Mouse (Mus musculus): ENCODE data around the gene Sv2c. TPM values are rescaled to one million over a fixed set of nuclear protein-coding genes. Genes with fewer than 3 reads are reported as not detected.
A peak's percentile ranks its signal among the peaks of the same experiment; 100 is the strongest.
"Not testable (repeated sequence)": the region's sequence is repeated elsewhere in the genome, so short reads cannot be mapped to it uniquely, and the experiment has no call there.

Sv2c gene
- total RNA-seq, 2 experiments from 2014 or later = 13.0 to 14.2 TPM

GRCm38 (mm10) chr13:95974106-95974505, 158.3 kb downstream of the Sv2c start:
- DNase-seq (ENCODE audit: extremely low spot score in 1 of 2, low spot score in 1 of 2) = no peak

- DNase-seq (ENCODE audit: extremely low spot score in 1 of 2, low spot score in 1 of 2) = peak; percentile 45 to 69
Observed at GRCm38 (mm10) chr13:95973368-95973958, 158.9 kb downstream of the Sv2c start.

DNA sequence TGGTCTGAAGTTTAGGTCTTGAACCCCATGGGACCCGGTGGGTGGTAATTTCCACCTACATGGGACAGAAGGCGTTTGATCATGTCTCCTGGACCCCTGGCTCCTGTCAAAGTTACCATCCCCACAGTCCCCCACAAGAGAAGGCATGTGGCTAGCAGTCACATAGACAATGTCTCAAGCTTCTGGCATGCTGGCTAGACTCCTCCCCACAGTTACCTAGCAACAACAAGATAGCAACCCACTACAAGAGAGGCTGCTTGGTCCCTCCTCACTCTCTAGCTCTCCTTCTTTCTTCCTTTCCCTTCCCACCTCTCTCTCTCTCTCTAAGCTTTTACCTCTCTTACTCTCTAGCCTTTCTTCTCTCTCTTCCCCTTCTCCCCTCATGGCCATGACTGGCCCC, 164.3 kb downstream of the Sv2c start:
- not testable (repeated sequence) for DNase-seq (ENCODE audit: extremely low spot score in 1 of 2, low spot score in 1 of 2)

- DNase-seq (ENCODE audit: extremely low spot score in 1 of 2, low spot score in 1 of 2) = no peak
Observed at GRCm38 (mm10) chr13:95966791-95967190, 165.6 kb downstream of the Sv2c start.

DNA sequence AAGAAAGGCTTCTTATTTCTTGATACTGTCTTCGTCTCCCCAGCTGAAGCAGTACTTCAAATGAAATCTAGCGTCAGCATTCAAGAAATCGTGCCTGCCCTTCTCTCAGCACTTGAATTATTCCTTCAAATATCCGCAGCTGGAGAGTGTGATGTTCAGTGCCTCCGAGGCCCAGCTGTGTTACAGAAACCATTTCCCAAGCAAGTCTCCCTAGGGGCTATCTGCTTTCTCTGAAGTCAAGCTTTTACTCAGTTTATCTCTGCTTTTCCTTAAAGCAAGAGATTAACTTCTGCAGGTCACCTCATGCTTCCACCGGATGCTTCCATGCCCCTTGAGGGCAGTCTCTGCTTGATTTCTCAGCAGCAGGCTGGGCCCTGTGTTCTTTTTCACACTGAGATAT, 166.8 kb downstream of the Sv2c start:
- DNase-seq (ENCODE audit: extremely low spot score in 1 of 2, low spot score in 1 of 2) = no peak

- DNase-seq (ENCODE audit: extremely low spot score in 1 of 2, low spot score in 1 of 2) = no peak
Observed at GRCm38 (mm10) chr13:95965162-95965561, 167.2 kb downstream of the Sv2c start.

GRCm38 (mm10) chr13:95964226-95964625, 168.2 kb downstream of the Sv2c start:
- no peak for DNase-seq (ENCODE audit: extremely low spot score in 1 of 2, low spot score in 1 of 2)

- no peak for DNase-seq (ENCODE audit: extremely low spot score in 1 of 2, low spot score in 1 of 2)
Observed at GRCm38 (mm10) chr13:95963671-95964070, 168.7 kb downstream of the Sv2c start.

DNA sequence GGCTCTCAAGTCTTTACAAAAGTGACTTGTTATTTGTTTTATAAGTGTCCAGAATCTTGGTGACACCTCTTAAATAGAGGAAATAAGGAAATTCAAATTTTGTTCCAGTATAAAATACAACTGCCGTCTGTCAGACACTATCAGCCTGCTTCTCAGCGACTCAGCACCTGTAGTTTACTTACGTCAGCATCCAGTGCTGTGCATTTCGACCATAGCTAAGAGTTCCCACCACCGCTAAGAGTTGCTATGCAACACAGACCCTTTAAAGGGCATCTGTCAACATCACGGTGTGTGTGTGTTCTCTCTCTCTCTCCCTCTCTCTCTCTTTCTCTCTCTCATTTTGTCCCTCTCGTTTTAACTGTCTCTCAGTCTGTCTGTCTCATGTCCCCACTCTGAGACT, 170.5 kb downstream of the Sv2c start:
- DNase-seq (ENCODE audit: extremely low spot score in 1 of 2, low spot score in 1 of 2) = no peak

- peak; percentile 31 to 33 for DNase-seq (ENCODE audit: extremely low spot score in 1 of 2, low spot score in 1 of 2)
Observed at GRCm38 (mm10) chr13:95961191-95961791, 171.1 kb downstream of the Sv2c start.

DNA sequence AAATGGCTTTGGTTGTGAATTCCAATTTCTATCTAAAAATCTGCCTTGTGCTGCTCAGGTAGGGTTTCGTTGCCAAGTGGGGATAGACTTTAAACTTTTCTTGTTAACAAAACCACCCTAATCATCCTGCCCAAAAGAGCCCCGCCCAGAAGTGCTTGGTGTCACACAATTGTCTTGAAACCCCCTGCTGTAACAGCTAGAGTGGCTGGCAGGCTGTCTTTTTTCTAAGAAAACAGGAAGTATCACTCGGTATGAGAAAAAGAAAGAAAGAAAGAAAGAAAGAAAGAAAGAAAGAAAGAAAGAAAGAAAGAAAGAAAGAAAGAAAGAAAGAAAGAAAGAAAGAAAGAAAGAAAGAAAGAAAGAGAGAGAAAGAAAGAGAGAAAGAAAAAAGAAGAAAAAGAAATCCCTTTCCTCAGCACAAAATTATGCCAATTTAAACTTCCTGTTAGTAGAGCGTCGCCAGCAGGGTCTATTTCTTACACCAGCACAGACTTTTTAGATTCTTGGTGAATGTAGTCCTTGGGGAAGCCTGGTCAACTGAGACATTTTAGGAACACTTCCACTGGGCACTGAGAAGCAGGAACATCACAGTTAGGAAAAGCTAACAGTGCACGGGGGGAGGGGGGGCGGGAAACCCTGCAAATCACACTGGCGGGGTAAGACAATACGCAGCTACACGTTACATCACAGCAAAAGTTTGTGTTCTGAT, 171.7 kb downstream of the Sv2c start:
- DNase-seq (ENCODE audit: extremely low spot score in 1 of 2, low spot score in 1 of 2) = no peak

GRCm38 (mm10) chr13:95959651-95960476, 172.5 kb downstream of the Sv2c start:
- DNase-seq (ENCODE audit: extremely low spot score in 1 of 2, low spot score in 1 of 2) = no peak

DNA sequence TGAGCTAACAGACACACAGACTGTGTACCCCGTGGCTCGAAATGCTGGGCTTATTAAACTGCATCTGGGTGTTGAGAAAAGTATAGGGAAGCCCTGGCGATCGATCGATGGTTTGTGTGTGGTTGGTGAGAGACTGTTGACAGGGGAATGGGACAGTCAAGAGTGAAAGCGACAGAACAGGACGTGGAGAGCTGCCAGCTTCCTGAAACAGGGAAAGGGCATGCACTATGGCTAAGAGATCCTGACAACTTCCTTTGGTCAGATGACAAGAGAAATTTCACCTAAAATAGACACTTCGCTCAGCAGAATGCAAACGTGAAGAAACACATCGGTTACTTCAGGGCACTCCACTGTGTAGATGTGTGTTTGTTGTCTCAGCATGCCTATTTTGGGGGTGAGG, 175.2 kb downstream of the Sv2c start:
- DNase-seq (ENCODE audit: extremely low spot score in 1 of 2, low spot score in 1 of 2) = no peak

DNA sequence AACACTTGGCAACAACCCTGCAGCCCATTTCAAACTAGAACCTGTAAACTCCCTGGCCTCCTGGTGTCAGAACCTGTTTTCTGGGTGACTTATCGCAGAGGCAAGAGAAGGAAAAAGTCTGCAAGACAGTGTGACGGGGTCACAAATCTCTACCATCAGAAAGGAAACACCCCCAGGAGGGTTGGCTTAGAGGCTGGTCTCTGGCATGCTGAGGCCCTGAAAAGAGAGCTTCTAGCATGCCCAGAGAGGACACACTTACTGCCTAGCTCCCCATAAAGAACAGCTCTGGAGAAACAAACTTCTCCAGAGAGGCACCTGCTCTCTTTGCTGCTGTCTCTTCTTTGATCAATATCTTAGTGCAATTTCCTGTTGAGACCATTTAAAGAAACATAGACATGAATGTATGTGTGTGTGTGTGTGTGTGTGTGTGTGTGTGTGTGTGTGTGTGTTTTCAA, 176.0 kb downstream of the Sv2c start:
- DNase-seq (ENCODE audit: extremely low spot score in 1 of 2, low spot score in 1 of 2) = no peak

DNA sequence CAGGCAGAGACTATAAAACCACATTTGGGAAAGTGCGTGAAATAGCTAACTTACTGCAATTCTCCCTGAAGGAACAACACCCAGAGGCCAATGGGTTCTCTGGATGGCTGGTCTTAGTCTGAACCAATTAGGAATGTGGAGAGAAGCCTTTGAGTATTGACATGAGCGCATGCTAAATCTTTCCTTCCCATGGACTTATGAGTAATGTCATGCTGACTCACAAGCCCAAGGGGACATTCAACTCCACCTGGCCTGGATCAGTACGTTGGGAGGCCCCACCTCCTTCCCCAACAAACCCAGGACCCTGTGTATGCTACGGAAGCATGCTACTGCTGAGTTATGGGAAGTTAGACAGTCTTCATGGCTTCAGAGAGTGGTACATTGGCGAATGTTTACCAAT, 177.2 kb downstream of the Sv2c start:
- DNase-seq (ENCODE audit: extremely low spot score in 1 of 2, low spot score in 1 of 2) = no peak

DNA sequence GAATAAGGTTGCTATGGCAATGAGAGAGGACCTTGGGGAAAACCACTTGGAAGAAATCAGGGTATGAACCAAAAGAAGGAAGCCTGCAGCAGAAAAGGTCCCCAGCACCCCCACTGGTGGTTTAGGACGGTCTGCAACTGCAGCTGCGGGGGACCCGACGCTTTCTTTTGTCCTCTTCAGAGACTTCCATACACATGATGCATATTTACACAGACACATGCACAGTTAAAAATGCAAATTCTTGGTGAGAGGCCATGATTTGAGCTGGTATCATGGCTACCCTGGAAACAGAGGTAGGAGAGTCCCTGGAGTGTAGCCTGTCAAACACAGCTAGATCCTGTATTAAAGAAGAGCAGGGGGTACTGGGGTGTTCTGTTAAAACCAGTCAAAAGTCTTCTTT, 178.7 kb downstream of the Sv2c start:
- DNase-seq (ENCODE audit: extremely low spot score in 1 of 2, low spot score in 1 of 2) = peak in 1 of 2 experiments; percentile 5

GRCm38 (mm10) chr13:95952263-95952662, 180.1 kb downstream of the Sv2c start:
- DNase-seq (ENCODE audit: extremely low spot score in 1 of 2, low spot score in 1 of 2) = peak in 1 of 2 experiments; percentile 3

DNA sequence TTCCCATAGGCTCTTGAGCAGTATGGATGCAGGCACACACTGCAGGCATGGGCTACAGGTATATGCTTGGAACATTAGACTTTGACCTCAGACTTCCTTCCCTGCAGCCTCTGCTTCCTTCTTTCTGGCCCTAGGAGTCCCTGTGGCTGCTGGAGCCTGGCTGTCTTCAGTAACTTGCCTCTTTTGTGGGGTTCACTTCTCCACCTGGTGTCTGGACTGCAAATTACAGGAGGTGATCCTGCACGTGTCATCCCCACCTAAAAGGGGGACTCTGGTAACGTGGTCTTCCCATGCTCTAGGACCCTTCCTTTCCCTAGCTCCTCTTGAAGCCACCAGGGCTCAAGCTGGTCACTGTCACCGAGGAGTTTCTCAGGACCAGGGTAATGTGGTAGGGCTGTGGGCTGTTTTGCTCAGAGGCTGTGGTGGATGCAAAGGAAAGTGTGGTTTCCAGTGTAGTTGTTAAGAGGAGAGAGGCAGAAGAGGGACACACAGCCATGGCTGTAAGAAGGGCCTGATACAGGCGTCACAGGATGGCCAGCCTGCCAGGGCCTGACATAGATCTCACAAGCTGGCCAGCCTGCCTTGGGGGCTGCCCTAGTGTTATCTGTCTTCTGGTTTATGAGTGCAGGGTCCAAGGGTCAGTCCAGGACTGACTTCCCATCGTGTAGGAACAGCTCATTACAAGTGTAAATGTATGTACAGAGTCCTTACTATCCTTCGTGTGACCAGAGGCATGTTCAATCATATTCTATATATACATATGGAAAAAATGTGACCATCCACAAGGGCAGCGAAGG, 181.1 kb downstream of the Sv2c start:
- peak; percentile 20 to 43 for DNase-seq (ENCODE audit: extremely low spot score in 1 of 2, low spot score in 1 of 2)

GRCm38 (mm10) chr13:95950434-95951091, 181.8 kb downstream of the Sv2c start:
- peak in 1 of 2 experiments; percentile 6 for DNase-seq (ENCODE audit: extremely low spot score in 1 of 2, low spot score in 1 of 2)
